Mouse (Mus musculus): ENCODE results near the gene Rpgrip1.

GRCm38 (mm10) chr14:52103474-52103855 is 7.0 kb upstream of the Rpgrip1 start:
- TF ChIP-seq CTCF (IDR thresholded peaks at IDR 0.05; ENCODE audit: borderline replicate concordance, extremely low read depth, insufficient read depth, insufficient read length), result peak; percentile 5; the same call in 1 of the 2 replicates
- no peak for TF ChIP-seq POLR2A (IDR thresholded peaks at IDR 0.05; ENCODE audit: borderline replicate concordance, extremely low read depth, insufficient read depth, insufficient read length, poor library complexity, severe bottlenecking)

Data from brain, embryonic 14.5 days (tissue).